Mouse (Mus musculus): ENCODE data around the gene Ncln.

GRCm38 (mm10) chr10:81462415-81462804, 33.8 kb downstream of the Ncln start:
- no peak for TF ChIP-seq CTCF (IDR thresholded peaks at IDR 0.05; ENCODE audit: control insufficient read depth, insufficient read depth, insufficient read length)
- no peak for TF ChIP-seq CEBPB (IDR thresholded peaks at IDR 0.05; ENCODE audit: low read depth)
- no peak for TF ChIP-seq MAX (IDR thresholded peaks at IDR 0.05)
- no peak for TF ChIP-seq USF1 (IDR thresholded peaks at IDR 0.05; ENCODE audit: low read depth)
- TF ChIP-seq MYOG (IDR thresholded peaks at IDR 0.05; ENCODE audit: control insufficient read depth, extremely low read depth, insufficient read length): no peak
